Mouse (Mus musculus) kidney, embryonic 16.5 days (tissue): ENCODE results near the gene Olfr1143. TPM values are rescaled to one million over a fixed set of nuclear protein-coding genes. Genes with fewer than 3 reads are reported as not detected.

Source experiments
- ATAC-seq: fragments of 200-750 bp; cut with Nextera tagmentation; 2 replicates; pipeline ENCODE4 v1.8.0; 2017; ENCODE audit warnings: moderate TSS enrichment; ENCODE audit not compliant: low FRiP score, low TSS enrichment
- H3K27ac ChIP-seq: fragments of 300-500 bp; sonication (generic); 2 replicates; pipeline ENCODE4 v1.5.1; 2014; ENCODE audit warnings: low read length
- H3K27me3 ChIP-seq: fragments of 300-500 bp; sonication (generic); 2 replicates; pipeline ENCODE4 v1.6.1; 2014; ENCODE audit warnings: low read length, control low read depth, mixed read lengths; ENCODE audit not compliant: insufficient read depth
- H3K36me3 ChIP-seq: fragments of 300-500 bp; sonication (generic); 2 replicates; pipeline ENCODE4 v1.6.1; 2014; ENCODE audit warnings: low read length, control low read depth, mixed read lengths; ENCODE audit not compliant: insufficient read depth
- H3K4me1 ChIP-seq: fragments of 300-500 bp; sonication (generic); 2 replicates; pipeline ENCODE4 v1.6.1; 2014; ENCODE audit warnings: low read length, control low read depth, mixed read lengths; ENCODE audit not compliant: insufficient read depth
- H3K4me2 ChIP-seq: fragments of 300-500 bp; sonication (generic); replicated peaks from 2 replicates; pipeline ENCODE4 v1.6.1; 2014; ENCODE audit warnings: low read depth, low read length
- H3K4me3 ChIP-seq: fragments of 300-500 bp; sonication (generic); 2 replicates; pipeline ENCODE4 v1.5.1; 2014; ENCODE audit warnings: mild to moderate bottlenecking, low read length
- H3K9ac ChIP-seq: fragments of 300-500 bp; sonication (generic); replicated peaks from 2 replicates; pipeline ENCODE4 v1.6.1; 2014; ENCODE audit warnings: low read length
- H3K9me3 ChIP-seq: fragments of 300-500 bp; sonication (generic); 2 replicates; pipeline ENCODE4 v1.6.1; 2016; ENCODE audit warnings: low read length, control low read depth
- WGBS: fragments of 180-500 bp; shearing (Covaris S2); extraction: QIAGEN DNeasy Blood & Tissue Kit; methylation state at CpG from one replicate; pipeline ENCODE4 v1.1.7; 2014; 5-methylcytosine and 5-hydroxymethylcytosine counted together
- polyA plus RNA-seq: library from polyadenylated mRNA; unstranded; fragments of >200 nt; fragmentation: Nextera tagmentation; extraction: Ambion mirVana; gene quantifications from 2 replicates; pipeline ENCODE4 v1.2.1, GENCODE M21; 2015

The Olfr1143 gene
- not detected in 2 replicates for polyA plus RNA-seq

GRCm38 (mm10) chr2:87800292-87800691, at the start of gene Olfr1143:
Olfr1143 (plus strand) TSS chr2:87800592.
- H3K36me3 ChIP-seq = no peaks in the 10 kb centered on the region
- ATAC-seq = no peak
- H3K4me1 ChIP-seq = no peaks in the 10 kb centered on the region
- H3K9me3 ChIP-seq = no peaks in the 10 kb centered on the region
- no peak within 1 kb of the TSS for H3K4me2 ChIP-seq
- H3K27ac ChIP-seq = no peak within 1 kb of the TSS
- no peaks in the 10 kb centered on the region for H3K27me3 ChIP-seq
- no peak within 1 kb of the TSS for H3K9ac ChIP-seq
- H3K4me3 ChIP-seq = no peak within 1 kb of the TSS

- ATAC-seq = no peak
- H3K27me3 ChIP-seq = no peaks in the 10 kb centered on the region
- H3K36me3 ChIP-seq = no peaks in the 10 kb centered on the region
- no peaks in the 10 kb centered on the region for H3K4me1 ChIP-seq
- H3K27ac ChIP-seq = no peak within 1 kb of the TSS
- H3K4me2 ChIP-seq = no peak within 1 kb of the TSS
- no peak within 1 kb of the TSS for H3K4me3 ChIP-seq
- H3K9me3 ChIP-seq = no peaks in the 10 kb centered on the region
- no peak within 1 kb of the TSS for H3K9ac ChIP-seq
- WGBS = 82% methylated on average over 1 of the region's 1 CpGs
These were observed 46.5 kb upstream of the Olfr1143 start, which contains the start of gene Olfr1141 for GRCm38 (mm10) chr2:87753891-87754290. Olfr1141 (minus strand) TSS chr2:87753991.

- no peaks in the 10 kb centered on the region for H3K4me1 ChIP-seq
- no peak for ATAC-seq
- H3K9ac ChIP-seq = no peak overlapping the region
- H3K4me2 ChIP-seq = no peak overlapping the region
- no peak overlapping the region for H3K27ac ChIP-seq
- 62% methylated on average over 1 of the region's 1 CpGs for WGBS
- no peaks in the 10 kb centered on the region for H3K36me3 ChIP-seq
- no peaks in the 10 kb centered on the region for H3K9me3 ChIP-seq
- no peaks in the 10 kb centered on the region for H3K27me3 ChIP-seq
- H3K4me3 ChIP-seq = no peak overlapping the region
These were observed 24.2 kb upstream of the Olfr1143 start for GRCm38 (mm10) chr2:87776143-87776542.

GRCm38 (mm10) chr2:87779183-87779582, 21.2 kb upstream of the Olfr1143 start, which contains the start of gene Olfr152:
Olfr152 (plus strand) TSS chr2:87779483.
- ATAC-seq = no peak
- no peaks in the 10 kb centered on the region for H3K27me3 ChIP-seq
- no peak within 1 kb of the TSS for H3K9ac ChIP-seq
- H3K27ac ChIP-seq = no peak within 1 kb of the TSS
- no peaks in the 10 kb centered on the region for H3K9me3 ChIP-seq
- no peaks in the 10 kb centered on the region for H3K4me1 ChIP-seq
- no peak within 1 kb of the TSS for H3K4me3 ChIP-seq
- 74% methylated on average over 4 of the region's 4 CpGs for WGBS
- no peaks in the 10 kb centered on the region for H3K36me3 ChIP-seq
- no peak within 1 kb of the TSS for H3K4me2 ChIP-seq

- ATAC-seq = no peak
- Histone ChIP-seq H3K4me3 (no peak within 1 kb of the TSS), H3K4me2 (no peak within 1 kb of the TSS), H3K27me3 (no peaks in the 10 kb centered on the region), H3K27ac (no peak within 1 kb of the TSS), H3K36me3 (no peaks in the 10 kb centered on the region), H3K9me3 (no peaks in the 10 kb centered on the region), H3K9ac (no peak within 1 kb of the TSS), H3K4me1 (no peaks in the 10 kb centered on the region)
- 84% methylated on average over 1 of the region's 1 CpGs for WGBS
These were observed 9.1 kb downstream of the Olfr1143 start, which contains the start of gene Olfr1145 for GRCm38 (mm10) chr2:87809522-87809921. Olfr1145 (plus strand) TSS chr2:87809822.

- Histone ChIP-seq H3K9me3 (no peaks in the 10 kb centered on the region), H3K36me3 (no peaks in the 10 kb centered on the region), H3K27ac (no peak within 1 kb of the TSS), H3K4me1 (no peaks in the 10 kb centered on the region), H3K4me2 (no peak within 1 kb of the TSS), H3K4me3 (no peak within 1 kb of the TSS), H3K27me3 (no peaks in the 10 kb centered on the region), H3K9ac (no peak within 1 kb of the TSS)
- ATAC-seq = no peak
- WGBS = 91% methylated on average over 1 of the region's 1 CpGs
These were observed 29.8 kb downstream of the Olfr1143 start, which contains the start of gene Olfr1148 for GRCm38 (mm10) chr2:87830233-87830632. Olfr1148 (plus strand) TSS chr2:87830533.

GRCm38 (mm10) chr2:87843693-87844092, 43.3 kb downstream of the Olfr1143 start, which contains the start of gene Olfr1150-ps1:
Olfr1150-ps1 (plus strand) TSS chr2:87843993.
- 87% methylated on average over 1 of the region's 1 CpGs for WGBS
- H3K36me3 ChIP-seq = no peaks in the 10 kb centered on the region
- H3K9me3 ChIP-seq = no peaks in the 10 kb centered on the region
- H3K4me2 ChIP-seq = no peak within 1 kb of the TSS
- no peaks in the 10 kb centered on the region for H3K27me3 ChIP-seq
- no peak within 1 kb of the TSS for H3K4me3 ChIP-seq
- no peak for ATAC-seq
- no peak within 1 kb of the TSS for H3K27ac ChIP-seq
- H3K9ac ChIP-seq = no peak within 1 kb of the TSS
- H3K4me1 ChIP-seq = no peaks in the 10 kb centered on the region

Other genes with a start within 250 kb of the Olfr1143 start
- gene Olfr1129, start 226.7 kb upstream of the Olfr1143 start, polyA plus RNA-seq = not detected in 2 replicates
- not detected in 2 replicates for gene Olfr1130, start 194.4 kb upstream of the Olfr1143 start, polyA plus RNA-seq
- not detected in 2 replicates for gene Olfr1131, start 173.5 kb upstream of the Olfr1143 start, polyA plus RNA-seq
- not detected in 2 replicates for gene Olfr1132, start 163.1 kb upstream of the Olfr1143 start, polyA plus RNA-seq
- not detected in 2 replicates for gene Olfr1133, start 153.2 kb upstream of the Olfr1143 start, polyA plus RNA-seq
- not detected in 2 replicates for gene Olfr1134, start 142.1 kb upstream of the Olfr1143 start, polyA plus RNA-seq
- not detected in 2 replicates for gene Olfr1135, start 126.9 kb upstream of the Olfr1143 start, polyA plus RNA-seq
- not detected in 2 replicates for gene Olfr1136, start 106.6 kb upstream of the Olfr1143 start, polyA plus RNA-seq
- not detected in 2 replicates for gene Olfr1137, start 87.4 kb upstream of the Olfr1143 start, polyA plus RNA-seq
- not detected in 2 replicates for gene Olfr1138, start 60.6 kb upstream of the Olfr1143 start, polyA plus RNA-seq
- not detected in 2 replicates for gene Olfr1140, start 56.8 kb upstream of the Olfr1143 start, polyA plus RNA-seq
- not detected in 2 replicates for gene Olfr1141, start 46.6 kb upstream of the Olfr1143 start, polyA plus RNA-seq
- not detected in 2 replicates for gene Olfr152, start 21.1 kb upstream of the Olfr1143 start, polyA plus RNA-seq
- gene Olfr1145, start 9.2 kb downstream of the Olfr1143 start, polyA plus RNA-seq = not detected in 2 replicates
- not detected in 2 replicates for gene Olfr1148, start 29.9 kb downstream of the Olfr1143 start, polyA plus RNA-seq
- not detected in 2 replicates for gene Olfr1150-ps1, start 43.4 kb downstream of the Olfr1143 start, polyA plus RNA-seq
- not detected in 2 replicates for gene Olfr1151, start 55.3 kb downstream of the Olfr1143 start, polyA plus RNA-seq
- gene Olfr1152, start 65.9 kb downstream of the Olfr1143 start, polyA plus RNA-seq = 0.03 TPM in 1 of 2 replicates, not detected in the other
- not detected in 2 replicates for gene Olfr1153, start 94.4 kb downstream of the Olfr1143 start, polyA plus RNA-seq
- gene Olfr1154, start 104.6 kb downstream of the Olfr1143 start, polyA plus RNA-seq = not detected in 2 replicates
- gene Olfr1155, start 144.5 kb downstream of the Olfr1143 start, polyA plus RNA-seq = not detected in 2 replicates
- not detected in 2 replicates for gene Olfr1156, start 152.5 kb downstream of the Olfr1143 start, polyA plus RNA-seq
- gene Olfr1157, start 167.7 kb downstream of the Olfr1143 start, polyA plus RNA-seq = not detected in 2 replicates
- gene Olfr74, start 174.1 kb downstream of the Olfr1143 start, polyA plus RNA-seq = not detected in 2 replicates
- gene Olfr1158, start 189.5 kb downstream of the Olfr1143 start, polyA plus RNA-seq = not detected in 2 replicates
- gene Olfr1160, start 207.7 kb downstream of the Olfr1143 start, polyA plus RNA-seq = not detected in 2 replicates
- gene Olfr1161, start 222.2 kb downstream of the Olfr1143 start, polyA plus RNA-seq = not detected in 2 replicates
- 0.05 TPM in 1 of 2 replicates, not detected in the other for gene Olfr73, start 237.1 kb downstream of the Olfr1143 start, polyA plus RNA-seq